Mouse (Mus musculus): Measurements from ENCODE around the gene Tjap1.
A peak's percentile ranks its signal among the peaks of the same experiment; 100 is the strongest.

Gene Tjap1

DNA sequence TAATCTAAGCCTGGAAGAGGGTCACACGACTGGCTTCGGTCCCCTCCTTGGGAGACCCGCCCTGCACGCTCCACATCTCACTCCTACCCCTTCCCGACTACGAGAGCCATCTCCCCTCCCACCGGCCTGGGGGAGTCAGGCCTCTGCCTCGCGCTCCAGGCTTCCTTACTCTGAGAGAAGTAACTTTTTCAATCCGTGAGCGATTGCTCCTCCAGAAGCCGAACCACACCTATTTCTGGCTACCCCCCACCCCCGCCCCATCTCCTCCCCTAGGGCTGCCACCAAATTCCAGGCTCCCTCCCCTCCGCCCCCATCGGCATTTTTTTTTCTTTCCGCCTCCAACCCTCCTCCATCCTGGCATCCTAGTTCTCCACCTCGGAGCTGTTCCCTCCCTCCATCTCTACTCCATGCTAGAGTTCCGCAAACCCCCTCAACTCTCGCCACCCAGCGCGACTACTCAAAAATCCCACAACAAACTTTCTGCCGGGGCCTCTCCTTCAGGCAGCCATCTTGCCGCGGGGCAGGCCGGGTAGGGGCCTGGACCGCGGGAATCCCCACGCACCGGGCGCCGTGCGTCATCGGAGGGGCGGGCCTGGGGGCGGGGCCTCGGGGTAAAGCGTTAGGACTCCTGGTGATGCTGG is at the start of gene Tjap1:
Gene Tjap1 (minus strand): TSS at position 544 of the 641 bp plus-strand sequence.
- peak; percentile 71 to 82 for DNase-seq (ENCODE audit: low spot score in 2 of 2)

DNA sequence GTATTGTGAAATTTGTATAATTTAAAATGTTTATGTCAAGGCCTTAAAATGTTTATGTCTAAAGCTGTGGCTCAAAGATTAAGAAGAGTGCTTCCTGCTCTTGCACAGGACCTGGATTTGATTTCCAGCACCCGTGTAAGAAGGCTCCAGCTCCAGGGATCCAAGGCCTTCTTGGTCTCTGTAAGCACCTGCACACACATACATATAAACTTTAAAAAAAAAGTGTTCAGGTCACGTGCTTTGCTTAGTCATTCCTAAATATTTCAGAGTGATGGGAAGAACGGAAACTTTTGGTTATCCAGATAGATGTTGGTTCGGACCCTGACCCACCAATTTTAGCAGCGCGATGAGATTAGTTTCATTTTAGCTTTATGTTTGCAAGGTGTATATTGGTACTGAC is 45.9 kb upstream of the Tjap1 start:
- peak in 1 of 2 experiments; percentile 4 for DNase-seq (ENCODE audit: low spot score in 2 of 2)

GRCm38 (mm10) chr17:46327906-46328534 is 45.2 kb upstream of the Tjap1 start, which contains the start of gene Abcc10:
Gene Abcc10 (minus strand): TSS chr17:46328352.
- DNase-seq (ENCODE audit: low spot score in 2 of 2): peak; percentile 93 to 94

- no peak for DNase-seq (ENCODE audit: low spot score in 2 of 2)
Observed at GRCm38 (mm10) chr17:46327413-46327905, 44.6 kb upstream of the Tjap1 start.

GRCm38 (mm10) chr17:46322046-46322823 is 39.4 kb upstream of the Tjap1 start:
- no peak for DNase-seq (ENCODE audit: low spot score in 2 of 2)

- no peak for DNase-seq (ENCODE audit: low spot score in 2 of 2)
Observed at GRCm38 (mm10) chr17:46320492-46320891, 37.7 kb upstream of the Tjap1 start.

- DNase-seq (ENCODE audit: low spot score in 2 of 2): no peak
Observed at GRCm38 (mm10) chr17:46315813-46316212, 33.0 kb upstream of the Tjap1 start.

GRCm38 (mm10) chr17:46313135-46313715 is 30.4 kb upstream of the Tjap1 start:
- DNase-seq (ENCODE audit: low spot score in 2 of 2): no peak

GRCm38 (mm10) chr17:46310515-46310914 is 27.7 kb upstream of the Tjap1 start:
- no peak for DNase-seq (ENCODE audit: low spot score in 2 of 2)

GRCm38 (mm10) chr17:46309835-46310234 is 27.0 kb upstream of the Tjap1 start:
- DNase-seq (ENCODE audit: low spot score in 2 of 2): no peak

DNA sequence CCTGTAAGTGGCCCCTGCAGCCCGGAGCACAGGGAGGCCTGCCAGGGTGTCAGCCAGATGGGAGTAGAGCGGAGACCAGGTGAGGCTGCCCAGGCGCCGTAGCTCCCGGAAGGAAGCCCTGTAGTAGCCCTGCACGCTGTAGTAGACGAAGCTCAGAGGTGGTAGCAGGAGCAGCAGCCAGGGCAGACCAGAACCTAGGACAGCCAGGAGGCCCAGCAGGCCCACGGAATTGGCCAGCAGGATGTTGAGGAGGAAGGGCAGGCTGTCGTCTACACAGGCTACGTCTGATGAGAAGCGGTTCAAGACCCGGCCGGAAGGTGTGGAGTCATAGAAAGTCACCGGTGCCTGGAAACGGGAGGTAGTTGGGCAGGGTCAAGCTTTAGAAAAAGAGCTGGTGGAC is 24.1 kb upstream of the Tjap1 start:
- no peak for DNase-seq (ENCODE audit: low spot score in 2 of 2)

GRCm38 (mm10) chr17:46304184-46304583 is 21.4 kb upstream of the Tjap1 start:
- no peak for DNase-seq (ENCODE audit: low spot score in 2 of 2)

DNA sequence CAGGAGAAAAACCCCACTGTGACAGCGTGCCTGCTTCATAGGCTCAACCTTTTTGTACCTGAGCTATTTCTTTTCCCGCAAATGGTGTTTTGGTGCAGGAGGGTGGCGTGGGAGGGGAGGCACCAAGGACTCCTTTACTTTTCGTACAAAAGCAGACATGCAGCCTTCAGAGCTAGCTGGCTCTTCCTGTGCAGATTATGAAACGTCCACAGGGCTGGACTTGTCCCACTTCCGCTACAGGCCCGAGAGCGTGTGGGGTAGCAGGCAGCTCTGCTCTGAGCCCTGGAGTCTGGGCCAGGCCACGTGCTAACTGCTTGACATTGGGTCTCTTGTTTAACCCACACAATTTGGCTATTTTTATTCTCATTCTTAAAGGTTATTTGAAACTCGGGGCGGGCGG is 19.1 kb upstream of the Tjap1 start:
- peak in 1 of 2 experiments; percentile 36 for DNase-seq (ENCODE audit: low spot score in 2 of 2)

- DNase-seq (ENCODE audit: low spot score in 2 of 2): peak; percentile 90
Observed at GRCm38 (mm10) chr17:46298220-46298913, 15.5 kb upstream of the Tjap1 start.

DNA sequence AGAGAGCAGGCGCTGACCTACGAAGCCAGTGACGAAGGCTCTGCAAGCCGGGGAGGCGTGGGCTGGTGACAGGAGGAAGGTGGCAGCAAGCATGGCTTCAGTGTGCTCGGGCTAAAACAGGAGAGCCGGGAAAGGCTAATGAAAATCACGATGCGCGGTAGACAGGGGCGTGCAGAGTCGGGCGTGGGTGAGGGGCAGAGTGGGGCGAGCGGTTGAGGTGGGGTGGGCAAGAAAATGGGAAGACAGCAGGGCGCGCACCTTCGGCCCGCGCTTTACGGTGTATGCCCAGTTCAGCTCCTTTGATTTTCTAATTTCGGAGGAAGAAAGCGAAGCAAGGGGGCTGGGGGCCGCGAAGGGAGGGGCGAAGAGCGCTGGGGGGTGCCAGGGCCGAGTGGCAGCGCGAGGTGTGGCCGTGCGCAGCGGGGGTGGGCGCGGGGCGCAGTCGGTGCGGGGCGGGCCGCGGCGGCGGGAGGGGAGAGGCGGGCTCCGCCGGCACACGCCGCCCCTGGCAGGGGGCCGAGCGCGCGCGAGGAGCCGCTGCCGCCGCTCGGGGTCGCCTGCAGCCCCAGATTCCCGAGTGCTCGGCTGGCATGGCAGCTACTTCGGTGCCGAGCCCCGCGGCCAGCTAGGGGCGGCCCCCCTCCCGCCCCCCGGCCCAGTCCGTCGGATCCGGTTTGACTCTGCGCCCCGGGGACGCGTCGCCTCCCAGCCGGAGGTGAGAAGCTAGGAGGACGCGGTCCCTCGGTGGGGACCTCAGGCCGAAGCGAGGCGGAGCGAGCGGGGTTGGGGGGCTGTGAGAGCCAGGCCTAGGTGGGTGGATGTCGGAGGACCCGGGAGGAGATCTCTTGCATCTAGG is 14.8 kb upstream of the Tjap1 start, which contains the start of gene Dlk2:
Gene Dlk2 (plus strand): TSS at position 58 of the 856 bp plus-strand sequence.
- peak; percentile 71 to 75 for DNase-seq (ENCODE audit: low spot score in 2 of 2)

GRCm38 (mm10) chr17:46297028-46297363 is 14.2 kb upstream of the Tjap1 start:
- no peak for DNase-seq (ENCODE audit: low spot score in 2 of 2)

- DNase-seq (ENCODE audit: low spot score in 2 of 2): no peak
Observed at GRCm38 (mm10) chr17:46296601-46297000, 13.8 kb upstream of the Tjap1 start.

DNA sequence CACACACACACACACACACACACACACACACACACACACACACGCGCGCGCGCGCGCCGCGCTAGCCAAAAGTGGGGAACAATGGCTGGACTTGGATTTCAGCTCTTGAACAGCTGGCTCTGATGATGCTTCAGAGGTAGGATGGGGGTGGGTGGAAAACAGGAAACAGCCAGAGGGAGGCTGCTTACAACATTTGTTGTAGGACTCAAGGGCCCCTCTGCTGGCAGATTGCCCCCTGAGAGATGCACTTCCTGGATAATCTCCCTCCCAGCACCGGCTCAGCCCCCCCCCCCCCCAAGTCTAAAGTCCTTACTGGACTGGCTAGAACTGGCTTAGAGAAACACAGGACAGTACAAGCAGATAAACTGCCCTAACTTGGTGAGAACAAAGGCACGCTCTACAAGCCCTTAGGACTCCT is 4.9 kb upstream of the Tjap1 start:
- no peak for DNase-seq (ENCODE audit: low spot score in 2 of 2)

DNA sequence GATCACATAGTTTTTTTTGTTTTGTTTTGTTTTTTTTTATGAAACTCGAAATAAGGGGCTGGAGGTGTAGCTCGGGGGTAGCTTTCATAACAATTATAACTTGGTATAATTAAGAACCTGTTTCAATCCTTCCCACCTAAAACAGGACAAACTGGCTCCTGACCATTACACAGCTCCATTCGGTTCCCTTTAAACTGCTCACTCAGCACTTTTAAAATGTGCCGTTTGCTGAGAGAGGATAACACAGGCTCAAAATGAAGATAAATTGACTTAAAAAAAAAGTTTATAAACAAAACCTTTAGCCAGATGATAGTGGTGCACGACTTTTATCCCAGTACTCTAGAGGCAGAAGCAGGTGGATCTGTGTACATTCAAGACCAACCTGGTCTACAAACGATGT is 2.6 kb upstream of the Tjap1 start:
- no peak for DNase-seq (ENCODE audit: low spot score in 2 of 2)

GRCm38 (mm10) chr17:46284653-46285052 is 1.8 kb upstream of the Tjap1 start:
- DNase-seq (ENCODE audit: low spot score in 2 of 2): no peak

- no peak for DNase-seq (ENCODE audit: low spot score in 2 of 2)
Observed at GRCm38 (mm10) chr17:46283911-46284310, 1.1 kb upstream of the Tjap1 start.

All from right cerebral cortex, adult 2 months (tissue).